Comparison of ENCODE assay signal across 27 mouse cellular contexts in genomic region chr12:90694135-90694534, GRCm38 (mm10). TPM values are rescaled to one million over a fixed set of nuclear protein-coding genes. Genes with fewer than 3 reads are reported as not detected.
DNase-seq lines count a peak whose midpoint lies in the region; ATAC-seq and TF ChIP-seq lines count a peak whose summit lies in the region.
"Had no signal": no experiment of that assay in that cellular context is flagged by ENCODE, and none has a peak within 500 bp of the region (broad histone marks: within the 10 kb centered on the region; RNA-seq: fewer than 3 reads in every experiment).

No protein-coding gene starts in this region.

- H3K27ac ChIP-seq in stomach, postnatal 0 days (replicated peaks), result no peak overlapping the region
- H3K27ac ChIP-seq: embryonic facial prominence, embryonic 10.5 days; embryonic facial prominence, embryonic 13.5 days; forebrain, embryonic 10.5 days; forebrain, embryonic 13.5 days; gastrocnemius, adult 2 months; hindbrain, embryonic 12.5 days; hindbrain, embryonic 15.5 days had no signal

- no peak overlapping the region for H3K4me3 ChIP-seq in stomach, postnatal 0 days (ENCODE audit: low read depth, low read length)
- H3K4me3 ChIP-seq in lung, adult 2 months (replicated peaks; ENCODE audit: extremely low read depth, low read depth, low read length), result no peak overlapping the region
- H3K4me3 ChIP-seq: embryonic facial prominence, embryonic 10.5 days; embryonic facial prominence, embryonic 13.5 days; erythroblast, embryonic 14.5 days; forebrain, embryonic 10.5 days; forebrain, embryonic 13.5 days; gastrocnemius, adult 2 months; hindbrain, embryonic 12.5 days; hindbrain, embryonic 15.5 days had no signal

- no peaks in the 10 kb centered on the region for H3K9me3 ChIP-seq in stomach, postnatal 0 days (ENCODE audit: control insufficient read depth, low read length)
- H3K9me3 ChIP-seq: embryonic facial prominence, embryonic 10.5 days; embryonic facial prominence, embryonic 13.5 days; forebrain, embryonic 10.5 days; forebrain, embryonic 13.5 days; hindbrain, embryonic 12.5 days; hindbrain, embryonic 15.5 days had no signal

- no peak for TF ChIP-seq POLR2A in lung, adult 2 months (IDR thresholded peaks at IDR 0.05; ENCODE audit: borderline replicate concordance, extremely low read depth, low read depth, low read length)

- H3K9ac ChIP-seq in stomach, postnatal 0 days (ENCODE audit: low read length), result no peak overlapping the region
- H3K9ac ChIP-seq: embryonic facial prominence, embryonic 13.5 days; forebrain, embryonic 13.5 days; hindbrain, embryonic 12.5 days; hindbrain, embryonic 15.5 days had no signal

- no peaks in the 10 kb centered on the region for H3K4me1 ChIP-seq in stomach, postnatal 0 days (replicated peaks; ENCODE audit: control insufficient read depth, insufficient read depth)
- H3K4me1 ChIP-seq in lung, adult 2 months (ENCODE audit: control insufficient read depth, insufficient read depth, low read length), result no peaks in the 10 kb centered on the region
- H3K4me1 ChIP-seq: embryonic facial prominence, embryonic 10.5 days; embryonic facial prominence, embryonic 13.5 days; forebrain, embryonic 10.5 days; forebrain, embryonic 13.5 days; hindbrain, embryonic 12.5 days; hindbrain, embryonic 15.5 days had no signal

- H3K4me2 ChIP-seq in stomach, postnatal 0 days (replicated peaks; ENCODE audit: low read depth), result no peak overlapping the region
- H3K4me2 ChIP-seq: embryonic facial prominence, embryonic 13.5 days; forebrain, embryonic 13.5 days; heart, embryonic 11.5 days; hindbrain, embryonic 12.5 days; hindbrain, embryonic 15.5 days had no signal

- no peak for TF ChIP-seq EP300 in stomach, postnatal 0 days (optimal IDR thresholded peaks at IDR 0.05)

- H3K27me3 ChIP-seq in stomach, postnatal 0 days (ENCODE audit: control insufficient read depth, insufficient read depth, low read length), result no peaks in the 10 kb centered on the region
- H3K27me3 ChIP-seq: embryonic facial prominence, embryonic 13.5 days; forebrain, embryonic 13.5 days; hindbrain, embryonic 12.5 days; hindbrain, embryonic 15.5 days had no signal

- H3K36me3 ChIP-seq in stomach, postnatal 0 days (ENCODE audit: control insufficient read depth, insufficient read depth, low read length), result no peaks in the 10 kb centered on the region
- H3K36me3 ChIP-seq: embryonic facial prominence, embryonic 10.5 days; embryonic facial prominence, embryonic 13.5 days; forebrain, embryonic 10.5 days; hindbrain, embryonic 12.5 days; hindbrain, embryonic 15.5 days had no signal

- WGBS in stomach, postnatal 0 days, result 78% methylated on average over 2 of the region's 2 CpGs
- WGBS in lung, adult 2 months, result 70% methylated on average over 2 of the region's 2 CpGs

- DNase-seq in 3T3-L1 (ENCODE audit: low read depth, low spot score) (peak; percentile 23), 416B (ENCODE audit: low read depth) (peak; percentile 5), NIH3T3 (ENCODE audit: low read depth) (peak; percentile 1)
- DNase-seq in left cerebral cortex, adult 8-10 months (ENCODE audit: low spot score in 2 of 2), result no peak
- no peak for DNase-seq in stomach, postnatal 0 days (ENCODE audit: low spot score)
- no peak for DNase-seq in lung, adult 2 months
- DNase-seq: adrenal gland, adult 2 months; adrenal gland, postnatal 14 days; B cell, adult 2 months; cerebellum, adult 11 months; cerebellum, adult 2 months; cerebellum, postnatal 10 days; cerebellum, postnatal 36 days; embryo, embryonic 11 days; gastrocnemius, adult 2 months; gastrocnemius, postnatal 14 days; heart, adult 11 months had no signal

- no peak for ATAC-seq in stomach, postnatal 0 days (ENCODE audit: low FRiP score, low TSS enrichment)
- ATAC-seq: CD4-positive, CD25-positive, alpha-beta regulatory T cell, adult 4 months; forebrain, embryonic 13.5 days; forebrain, embryonic 16.5 days had no signal

- TF ChIP-seq CTCF in stomach, postnatal 0 days (IDR thresholded peaks at IDR 0.05; ENCODE audit: low read depth), result no peak
- no peak for TF ChIP-seq CTCF in lung, adult 2 months (IDR thresholded peaks at IDR 0.05; ENCODE audit: insufficient read depth, low read length)

RNA-seq across cellular contexts. Expression of gene Dio2, which starts 44.1 kb away (rescaled TPM):
- total RNA-seq in left cerebral cortex, adult 8-10 months (2022), result 10 to 100 TPM; 39.1 to 41.1 (median 40.2) TPM
- 0.25 and 0.39 TPM in 2 replicates for polyA plus RNA-seq in stomach, postnatal 0 days (2015; fragmentation: Nextera tagmentation; extraction: Ambion mirVana)
- polyA plus RNA-seq in lung, adult 2 months (2012; rRNA removed), result 0.12 and 0.98 TPM in 2 replicates

Comparison
In these comparisons a context has a peak if more than half of its experiments do, and no peak if none do; other contexts are left out.
1. DNase-seq: peak in 3T3-L1 (single experiment), 416B (single experiment) and NIH3T3 (single experiment); none in left cerebral cortex, adult 8-10 months (0 of 2), stomach, postnatal 0 days (single experiment) and lung, adult 2 months (single experiment).